Mouse (Mus musculus) cerebellum, adult 11-12 months (tissue): ENCODE results near the gene Fgf4.

Experiments
- DNase-seq: peaks from one replicate; pipeline ENCODE4 v3.0.0; 2022

Gene Fgf4

GRCm38 (mm10) chr7:144914296-144914947 is 67.3 kb downstream of the Fgf4 start:
- peak; percentile 29 for DNase-seq
